Mouse (Mus musculus): ENCODE results near the gene Rbbp5. TPM values are rescaled to one million over a fixed set of nuclear protein-coding genes. Genes with fewer than 3 reads are reported as not detected.

Rbbp5 gene
- polyA plus RNA-seq, 1 experiment: 33.1 TPM

DNA sequence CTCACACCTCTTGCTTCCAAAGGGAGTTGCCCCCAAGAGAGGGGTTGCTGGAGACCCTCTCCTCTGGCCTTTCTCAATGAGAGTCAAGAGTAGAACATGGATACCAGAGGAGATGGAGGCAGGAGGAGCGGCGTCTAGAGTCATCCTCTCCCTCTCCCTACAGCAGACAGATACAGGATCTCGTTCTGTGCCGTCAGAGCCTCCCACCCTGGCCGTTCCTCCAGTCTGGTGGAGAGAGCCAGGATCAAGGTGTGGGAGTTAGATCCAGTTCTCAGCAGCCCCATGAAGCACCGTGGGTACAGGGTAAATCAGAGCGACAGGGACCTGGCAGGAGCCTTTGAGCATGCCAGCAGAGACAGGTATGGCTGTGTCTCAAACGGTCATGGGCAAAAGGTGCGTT is 55.4 kb downstream of the Rbbp5 start:
- Histone ChIP-seq H3K4me1 (replicated peaks; ENCODE audit: control insufficient read depth, insufficient read depth, low read length) (no peaks in the 10 kb centered on the region), H3K36me3 (ENCODE audit: control insufficient read depth, insufficient read depth, low read length) (no peaks in the 10 kb centered on the region), H3K27me3 (ENCODE audit: control insufficient read depth, insufficient read depth, low read length) (no peaks in the 10 kb centered on the region), H3K4me3 (ENCODE audit: control insufficient read depth, insufficient read depth, low read length) (no peak overlapping the region), H3K27ac (ENCODE audit: control insufficient read depth, insufficient read depth, low read length) (no peak overlapping the region)
- DNase-seq: no peak
- no peak for TF ChIP-seq CTCF (IDR thresholded peaks at IDR 0.05; ENCODE audit: borderline replicate concordance, control insufficient read depth, extremely low read depth, insufficient read depth, low read length, poor library complexity)
- no peak for TF ChIP-seq POLR2A (IDR thresholded peaks at IDR 0.05; ENCODE audit: control insufficient read depth, extremely low read depth, insufficient read depth, low read length, poor library complexity)
- 74% methylated on average over 9 of the region's 9 CpGs for WGBS

- no peaks in the 10 kb centered on the region for H3K4me1 ChIP-seq (replicated peaks; ENCODE audit: control insufficient read depth, insufficient read depth, low read length)
- DNase-seq: no peak
- no peak for TF ChIP-seq CTCF (IDR thresholded peaks at IDR 0.05; ENCODE audit: borderline replicate concordance, control insufficient read depth, extremely low read depth, insufficient read depth, low read length, poor library complexity)
- no peak for TF ChIP-seq POLR2A (IDR thresholded peaks at IDR 0.05; ENCODE audit: control insufficient read depth, extremely low read depth, insufficient read depth, low read length, poor library complexity)
- H3K27me3 ChIP-seq (ENCODE audit: control insufficient read depth, insufficient read depth, low read length): no peaks in the 10 kb centered on the region
- WGBS: 7% methylated on average over 8 of the region's 8 CpGs
- no peaks in the 10 kb centered on the region for H3K36me3 ChIP-seq (ENCODE audit: control insufficient read depth, insufficient read depth, low read length)
- H3K4me3 ChIP-seq (ENCODE audit: control insufficient read depth, insufficient read depth, low read length): no peak overlapping the region
- H3K27ac ChIP-seq (ENCODE audit: control insufficient read depth, insufficient read depth, low read length): no peak overlapping the region
Measured at GRCm38 (mm10) chr1:132533840-132534239, 56.7 kb downstream of the Rbbp5 start.

GRCm38 (mm10) chr1:132535541-132535940 is 58.4 kb downstream of the Rbbp5 start:
- WGBS: 92% methylated on average over 4 of the region's 4 CpGs
- no peak for DNase-seq
- Histone ChIP-seq H3K4me1 (replicated peaks; ENCODE audit: control insufficient read depth, insufficient read depth, low read length) (no peaks in the 10 kb centered on the region), H3K27me3 (ENCODE audit: control insufficient read depth, insufficient read depth, low read length) (no peaks in the 10 kb centered on the region), H3K36me3 (ENCODE audit: control insufficient read depth, insufficient read depth, low read length) (no peaks in the 10 kb centered on the region), H3K27ac (ENCODE audit: control insufficient read depth, insufficient read depth, low read length) (no peak overlapping the region), H3K4me3 (ENCODE audit: control insufficient read depth, insufficient read depth, low read length) (no peak overlapping the region)
- TF ChIP-seq CTCF (IDR thresholded peaks at IDR 0.05; ENCODE audit: borderline replicate concordance, control insufficient read depth, extremely low read depth, insufficient read depth, low read length, poor library complexity) (no peak), POLR2A (IDR thresholded peaks at IDR 0.05; ENCODE audit: control insufficient read depth, extremely low read depth, insufficient read depth, low read length, poor library complexity) (no peak)

DNA sequence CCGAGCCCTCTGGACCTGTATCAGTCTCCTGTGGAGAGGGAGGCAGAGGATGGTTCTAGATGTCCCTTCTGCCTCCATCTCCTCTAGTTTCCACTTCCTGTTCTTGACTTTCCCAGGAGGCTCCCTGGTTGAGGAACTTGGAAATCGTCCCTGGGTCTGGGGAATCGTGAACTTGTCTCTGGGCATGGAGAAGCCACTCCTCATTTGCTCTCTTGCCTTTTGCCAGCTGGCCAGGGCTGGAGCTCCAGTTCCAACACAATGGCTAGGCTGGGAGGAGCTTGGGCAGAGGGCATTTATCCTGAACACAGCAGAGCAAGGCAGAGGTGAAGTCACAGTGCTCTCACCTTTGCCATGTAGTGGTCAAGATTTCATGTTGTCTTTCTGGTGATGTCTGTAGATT is 59.3 kb downstream of the Rbbp5 start:
- 75% methylated on average over 3 of the region's 3 CpGs for WGBS

DNA sequence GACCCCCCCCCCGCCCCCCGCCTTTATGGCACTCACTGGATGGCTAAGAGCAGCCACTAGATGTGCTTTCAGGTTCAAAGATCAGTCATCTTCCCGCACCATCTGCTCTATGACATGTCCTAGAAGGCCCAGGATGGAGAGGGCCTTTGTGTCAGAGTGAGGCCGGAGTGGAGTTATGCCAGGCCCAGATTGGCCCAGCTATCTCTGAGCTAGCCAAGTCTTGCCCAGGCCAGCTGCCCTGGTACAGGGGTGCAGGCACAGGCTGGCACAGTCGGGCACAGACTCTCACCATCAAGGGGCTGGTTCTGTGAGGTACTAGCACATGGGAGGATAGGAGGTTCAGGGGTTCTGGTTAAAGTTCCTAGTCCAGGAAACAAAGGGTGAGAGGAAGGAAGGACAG is 60.6 kb downstream of the Rbbp5 start:
- TF ChIP-seq CTCF (IDR thresholded peaks at IDR 0.05; ENCODE audit: borderline replicate concordance, control insufficient read depth, extremely low read depth, insufficient read depth, low read length, poor library complexity) (no peak), POLR2A (IDR thresholded peaks at IDR 0.05; ENCODE audit: control insufficient read depth, extremely low read depth, insufficient read depth, low read length, poor library complexity) (no peak)
- H3K4me1 ChIP-seq (replicated peaks; ENCODE audit: control insufficient read depth, insufficient read depth, low read length): no peaks in the 10 kb centered on the region
- H3K36me3 ChIP-seq (ENCODE audit: control insufficient read depth, insufficient read depth, low read length): no peaks in the 10 kb centered on the region
- DNase-seq: no peak
- no peak overlapping the region for H3K4me3 ChIP-seq (ENCODE audit: control insufficient read depth, insufficient read depth, low read length)
- 87% methylated on average over 5 of the region's 5 CpGs for WGBS
- peaks cover 9% of the 10 kb centered on the region; the same call in 1 of the 2 replicates for H3K27me3 ChIP-seq (ENCODE audit: control insufficient read depth, insufficient read depth, low read length)
- no peak overlapping the region for H3K27ac ChIP-seq (ENCODE audit: control insufficient read depth, insufficient read depth, low read length)

More for the DNA sequence above, 59.3 kb downstream of the Rbbp5 start:
- TF ChIP-seq CTCF (IDR thresholded peaks at IDR 0.05; ENCODE audit: borderline replicate concordance, control insufficient read depth, extremely low read depth, insufficient read depth, low read length, poor library complexity) (no peak), POLR2A (IDR thresholded peaks at IDR 0.05; ENCODE audit: control insufficient read depth, extremely low read depth, insufficient read depth, low read length, poor library complexity) (no peak)
- peaks cover 5% of the 10 kb centered on the region; the same call in 1 of the 2 replicates for H3K27me3 ChIP-seq (ENCODE audit: control insufficient read depth, insufficient read depth, low read length)
- H3K36me3 ChIP-seq (ENCODE audit: control insufficient read depth, insufficient read depth, low read length): no peaks in the 10 kb centered on the region
- DNase-seq: no peak
- no peak overlapping the region for H3K27ac ChIP-seq (ENCODE audit: control insufficient read depth, insufficient read depth, low read length)
- H3K4me3 ChIP-seq (ENCODE audit: control insufficient read depth, insufficient read depth, low read length): no peak overlapping the region
- no peaks in the 10 kb centered on the region for H3K4me1 ChIP-seq (replicated peaks; ENCODE audit: control insufficient read depth, insufficient read depth, low read length)

GRCm38 (mm10) chr1:132540701-132541100 is 63.5 kb downstream of the Rbbp5 start:
- H3K36me3 ChIP-seq (ENCODE audit: control insufficient read depth, insufficient read depth, low read length): no peaks in the 10 kb centered on the region
- WGBS: 49% methylated on average over 7 of the region's 7 CpGs
- peaks cover 9% of the 10 kb centered on the region; the same call in 1 of the 2 replicates for H3K27me3 ChIP-seq (ENCODE audit: control insufficient read depth, insufficient read depth, low read length)
- no peak for TF ChIP-seq CTCF (IDR thresholded peaks at IDR 0.05; ENCODE audit: borderline replicate concordance, control insufficient read depth, extremely low read depth, insufficient read depth, low read length, poor library complexity)
- no peak for TF ChIP-seq POLR2A (IDR thresholded peaks at IDR 0.05; ENCODE audit: control insufficient read depth, extremely low read depth, insufficient read depth, low read length, poor library complexity)
- H3K4me1 ChIP-seq (replicated peaks; ENCODE audit: control insufficient read depth, insufficient read depth, low read length): no peaks in the 10 kb centered on the region
- no peak overlapping the region for H3K27ac ChIP-seq (ENCODE audit: control insufficient read depth, insufficient read depth, low read length)
- H3K4me3 ChIP-seq (ENCODE audit: control insufficient read depth, insufficient read depth, low read length): no peak overlapping the region
- no peak for DNase-seq
